Mouse (Mus musculus) heart, embryonic 15.5 days (tissue): ENCODE data around the gene Arhgef3. TPM values are rescaled to one million over a fixed set of nuclear protein-coding genes. Genes with fewer than 3 reads are reported as not detected.
A peak's percentile ranks its signal among the peaks of the same experiment; 100 is the strongest.

Experiments used
- ATAC-seq: fragments of 200-750 bp; cut with Nextera tagmentation; replicated peaks from 2 replicates; pipeline ENCODE4 v1.8.0; 2017; ENCODE audit warnings: low read depth, moderate TSS enrichment; ENCODE audit not compliant: insufficient number of reproducible peaks, insufficient read depth, low FRiP score
- H3K27ac ChIP-seq: fragments of 300-500 bp; sonication (generic); 2 replicates; pipeline ENCODE4 v1.5.1; 2015; ENCODE audit warnings: mild to moderate bottlenecking, inconsistent platforms
- H3K27me3 ChIP-seq: fragments of 300-500 bp; sonication (generic); 2 replicates; pipeline ENCODE4 v1.6.1; 2015; ENCODE audit warnings: inconsistent platforms
- H3K36me3 ChIP-seq: fragments of 300-500 bp; sonication (generic); 2 replicates; pipeline ENCODE4 v1.6.1; 2015; ENCODE audit warnings: mild to moderate bottlenecking, inconsistent platforms
- H3K4me1 ChIP-seq: fragments of 300-500 bp; sonication (generic); replicated peaks from 2 replicates; pipeline ENCODE4 v1.6.1; 2015; ENCODE audit warnings: inconsistent platforms
- H3K4me2 ChIP-seq: fragments of 300-500 bp; sonication (generic); 2 replicates; pipeline ENCODE4 v1.6.1; 2015; ENCODE audit warnings: inconsistent platforms, mild to moderate bottlenecking, moderate library complexity
- H3K4me3 ChIP-seq: fragments of 300-500 bp; sonication (generic); 2 replicates; pipeline ENCODE4 v1.5.1; 2015; ENCODE audit warnings: mild to moderate bottlenecking, inconsistent platforms
- H3K9ac ChIP-seq: fragments of 300-500 bp; sonication (generic); 2 replicates; pipeline ENCODE4 v1.6.1; 2015; ENCODE audit warnings: mild to moderate bottlenecking, inconsistent platforms
- H3K9me3 ChIP-seq: fragments of 300-500 bp; sonication (generic); replicated peaks from 2 replicates; pipeline ENCODE4 v1.6.1; 2016; ENCODE audit warnings: inconsistent platforms
- WGBS: fragments of 180-500 bp; shearing (Covaris S2); methylation state at CpG from one replicate; pipeline ENCODE4 v1.1.7; 2015; ENCODE audit warnings: mixed read lengths; 5-methylcytosine and 5-hydroxymethylcytosine counted together
- polyA plus RNA-seq: library from polyadenylated mRNA; unstranded; fragments of >200 nt; fragmentation: Nextera tagmentation; extraction: Ambion mirVana; gene quantifications from 2 replicates; pipeline ENCODE4 v1.2.1, GENCODE M21; 2015

Gene Arhgef3
- polyA plus RNA-seq, 1 experiment from 2014 or later = 14.7 TPM

DNA sequence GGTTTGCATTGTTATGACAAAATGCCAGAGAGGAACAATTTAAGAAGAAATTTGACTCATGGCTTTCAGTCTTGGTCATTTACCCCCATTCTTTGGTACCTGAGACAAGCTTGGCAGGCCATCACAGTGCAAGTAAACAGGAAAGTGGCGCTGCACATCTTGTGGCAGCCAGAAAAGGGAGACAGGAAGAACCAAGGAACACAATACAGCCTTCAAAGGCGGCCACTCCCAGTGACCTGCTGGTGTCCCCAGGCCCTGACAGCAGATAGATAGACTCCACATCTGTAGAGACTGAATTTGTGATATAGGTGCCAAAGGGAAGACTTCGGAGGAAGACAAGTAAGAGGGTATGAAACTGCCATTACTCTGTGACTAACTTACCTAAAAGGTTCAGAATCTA is 293.5 kb downstream of the Arhgef3 start:
- no peak overlapping the region for H3K9ac ChIP-seq
- no peak overlapping the region for H3K27ac ChIP-seq
- WGBS = 83% methylated on average over 3 of the region's 3 CpGs
- H3K4me1 ChIP-seq = no peaks in the 10 kb centered on the region
- no peak overlapping the region for H3K4me2 ChIP-seq
- peaks cover 12% of the 10 kb centered on the region; the same call in 1 of the 2 replicates for H3K36me3 ChIP-seq
- ATAC-seq = no peak
- H3K27me3 ChIP-seq = no peaks in the 10 kb centered on the region
- no peak overlapping the region for H3K4me3 ChIP-seq
- no peaks in the 10 kb centered on the region for H3K9me3 ChIP-seq

DNA sequence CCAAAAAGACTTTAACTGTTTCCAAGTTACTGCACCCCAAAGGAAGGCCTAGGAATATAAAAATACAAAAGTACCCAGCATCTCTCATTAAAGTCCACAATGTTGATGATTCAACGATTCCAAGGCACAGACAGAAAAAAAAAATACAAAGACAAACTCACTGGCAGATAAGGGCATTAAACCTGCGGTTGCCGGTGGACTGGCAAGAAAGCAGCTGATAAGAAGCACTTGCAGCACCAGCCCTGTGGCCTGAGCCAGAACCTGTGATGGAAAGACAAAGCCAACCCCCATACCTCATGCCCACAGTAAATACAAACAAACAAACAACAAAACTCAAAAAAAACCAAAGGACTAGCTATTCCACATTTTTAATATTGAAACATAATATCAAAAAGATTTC is 295.0 kb downstream of the Arhgef3 start:
- Histone ChIP-seq H3K27me3 (no peaks in the 10 kb centered on the region), H3K9me3 (no peaks in the 10 kb centered on the region), H3K36me3 (no peaks in the 10 kb centered on the region), H3K4me1 (no peaks in the 10 kb centered on the region), H3K4me2 (no peak overlapping the region), H3K4me3 (no peak overlapping the region), H3K27ac (no peak overlapping the region), H3K9ac (no peak overlapping the region)
- no peak for ATAC-seq
- WGBS = 51% methylated on average over 3 of the region's 3 CpGs

DNA sequence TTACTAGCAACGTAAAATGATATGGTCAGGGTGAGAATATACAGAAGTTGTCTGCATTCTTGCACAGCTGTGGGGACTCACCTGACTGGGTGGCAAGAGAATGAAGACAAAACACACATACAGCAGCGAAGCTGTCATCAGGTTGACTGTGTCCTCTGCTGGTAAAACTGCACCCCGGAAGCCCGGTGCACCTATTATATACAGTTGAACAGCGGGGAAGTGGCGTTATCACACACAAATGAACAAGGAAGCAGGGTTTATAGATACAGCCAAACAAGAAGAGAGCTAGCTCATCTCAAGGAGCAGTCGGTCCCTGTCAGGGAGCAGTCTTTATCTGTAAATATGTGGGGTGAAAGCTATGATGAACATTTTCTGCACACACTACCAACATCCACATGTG is 296.8 kb downstream of the Arhgef3 start:
- Histone ChIP-seq H3K9ac (no peak overlapping the region), H3K9me3 (no peaks in the 10 kb centered on the region), H3K27me3 (no peaks in the 10 kb centered on the region), H3K4me3 (no peak overlapping the region), H3K27ac (no peak overlapping the region), H3K36me3 (no peaks in the 10 kb centered on the region), H3K4me1 (no peaks in the 10 kb centered on the region), H3K4me2 (no peak overlapping the region)
- no peak for ATAC-seq
- 80% methylated on average over 7 of the region's 7 CpGs for WGBS

DNA sequence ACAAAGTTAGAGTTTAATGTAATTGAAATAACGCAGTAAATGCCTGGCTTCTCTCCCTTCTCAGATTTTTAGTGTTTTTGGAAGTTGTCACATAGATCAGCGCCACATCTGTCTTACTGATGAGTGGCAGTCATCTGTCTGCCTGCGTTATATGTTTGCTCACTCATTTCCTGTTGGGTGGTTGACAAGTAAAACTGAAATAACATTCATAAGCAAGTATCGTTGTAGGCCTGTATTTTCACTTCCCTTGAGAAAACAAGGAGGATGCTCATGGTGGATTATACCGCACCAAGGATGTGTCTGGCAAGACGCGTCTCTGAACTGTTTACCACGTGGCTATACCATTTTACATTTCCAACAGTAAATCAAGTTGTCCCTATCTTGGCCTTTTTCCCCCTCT is 298.0 kb downstream of the Arhgef3 start:
- no peak overlapping the region for H3K9ac ChIP-seq
- H3K4me2 ChIP-seq = no peak overlapping the region
- H3K27me3 ChIP-seq = no peaks in the 10 kb centered on the region
- no peak for ATAC-seq
- WGBS = 74% methylated on average over 8 of the region's 8 CpGs
- no peak overlapping the region for H3K4me3 ChIP-seq
- no peak overlapping the region for H3K27ac ChIP-seq
- no peaks in the 10 kb centered on the region for H3K9me3 ChIP-seq
- H3K4me1 ChIP-seq = no peaks in the 10 kb centered on the region
- H3K36me3 ChIP-seq = no peaks in the 10 kb centered on the region

DNA sequence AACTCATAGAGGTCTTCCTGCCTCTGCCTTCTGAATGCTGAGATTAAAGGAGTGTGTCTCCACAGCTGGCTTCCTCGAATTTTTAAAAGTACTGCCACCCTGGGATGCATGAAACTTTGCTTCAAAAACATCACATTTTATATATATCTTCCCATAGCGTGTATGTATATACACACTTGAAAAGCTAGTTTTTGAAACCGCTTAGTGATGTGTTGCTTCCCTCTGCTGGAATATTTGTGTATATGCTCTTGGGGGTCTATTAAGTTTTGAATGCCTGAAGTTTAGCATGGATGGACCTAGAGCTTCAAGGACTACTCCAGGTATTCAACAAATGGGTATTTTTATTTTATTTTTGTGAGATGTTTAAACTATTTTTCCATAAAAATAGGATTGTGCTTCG is 299.3 kb downstream of the Arhgef3 start:
- Histone ChIP-seq H3K27me3 (no peaks in the 10 kb centered on the region), H3K9me3 (no peaks in the 10 kb centered on the region), H3K4me3 (no peak overlapping the region), H3K27ac (no peak overlapping the region), H3K4me2 (no peak overlapping the region), H3K4me1 (no peaks in the 10 kb centered on the region), H3K9ac (no peak overlapping the region), H3K36me3 (no peaks in the 10 kb centered on the region)
- ATAC-seq = no peak
- WGBS = 29% methylated on average over 4 of the region's 4 CpGs

DNA sequence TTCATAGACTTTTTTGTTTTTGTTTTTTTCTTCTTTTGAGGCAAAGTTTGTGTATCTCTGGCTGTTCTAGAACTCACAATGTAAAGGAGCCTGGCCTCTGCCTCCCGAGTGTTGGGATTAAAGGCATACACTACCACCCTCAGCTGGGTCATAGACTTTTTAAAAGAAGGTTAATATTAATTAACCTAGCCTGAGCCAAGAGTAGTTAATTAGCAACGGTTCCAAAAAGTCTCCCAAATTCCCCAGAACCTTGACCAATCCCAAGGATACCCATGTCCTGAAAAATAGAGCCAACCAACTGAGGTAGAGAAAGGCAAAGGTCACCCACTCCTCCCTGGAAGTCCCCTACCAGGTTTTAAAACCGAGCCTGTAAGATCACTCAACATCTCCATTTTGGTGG is 306.1 kb downstream of the Arhgef3 start:
- H3K27ac ChIP-seq = no peak overlapping the region
- 68% methylated on average over 3 of the region's 3 CpGs for WGBS
- no peak overlapping the region for H3K4me3 ChIP-seq
- H3K9ac ChIP-seq = no peak overlapping the region
- no peak for ATAC-seq
- H3K4me1 ChIP-seq = no peaks in the 10 kb centered on the region
- no peaks in the 10 kb centered on the region for H3K27me3 ChIP-seq
- H3K4me2 ChIP-seq = no peak overlapping the region
- H3K36me3 ChIP-seq = no peaks in the 10 kb centered on the region
- H3K9me3 ChIP-seq = no peaks in the 10 kb centered on the region

DNA sequence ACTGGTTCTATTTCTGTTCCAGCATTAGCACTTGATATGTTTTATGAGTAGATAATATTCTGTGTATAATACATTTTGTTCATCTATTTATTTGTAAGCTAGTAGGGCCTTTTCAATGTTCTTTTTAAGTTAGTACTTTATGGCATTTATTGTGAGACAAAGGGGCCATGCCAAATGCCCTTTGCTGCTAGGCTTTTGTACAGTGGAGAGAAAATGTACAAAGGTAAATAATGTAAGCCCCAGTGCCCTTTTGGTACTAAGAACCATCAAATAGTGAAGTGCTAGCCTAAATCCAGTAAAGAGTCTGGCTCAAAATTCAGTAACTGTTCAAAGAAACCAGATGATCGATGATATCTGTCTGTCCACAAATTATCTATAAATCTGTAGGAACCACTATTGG is 307.6 kb downstream of the Arhgef3 start:
- Histone ChIP-seq H3K27ac (no peak overlapping the region), H3K4me3 (no peak overlapping the region), H3K27me3 (no peaks in the 10 kb centered on the region), H3K9ac (no peak overlapping the region), H3K4me1 (no peaks in the 10 kb centered on the region), H3K9me3 (no peaks in the 10 kb centered on the region), H3K4me2 (no peak overlapping the region), H3K36me3 (peaks cover under 1% of the 10 kb centered on the region; the same call in 1 of the 2 replicates)
- ATAC-seq = no peak
- 85% methylated on average over 1 of the region's 1 CpGs for WGBS

DNA sequence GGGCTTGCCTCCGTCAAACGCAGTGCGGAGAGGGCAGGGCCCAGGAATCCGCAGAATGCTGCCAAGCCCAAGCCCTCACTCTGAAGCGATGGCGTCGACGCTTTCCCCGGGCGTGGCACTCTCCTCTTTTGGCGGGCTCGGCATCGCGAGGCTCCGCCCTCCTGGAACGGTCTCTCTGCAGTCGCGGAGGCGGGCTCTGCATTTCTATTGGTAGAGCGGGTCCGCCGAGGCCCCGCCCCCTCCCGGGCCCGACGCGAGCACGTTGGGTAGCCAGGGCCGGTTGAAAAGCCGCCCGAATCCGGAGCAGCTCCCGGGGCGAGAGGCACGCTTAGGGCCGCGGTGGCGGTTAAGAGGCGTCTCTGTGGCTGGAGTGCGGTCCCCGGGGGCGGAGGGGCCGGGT is 313.9 kb downstream of the Arhgef3 start, which contains the start of gene Fam208a:
Fam208a (plus strand) TSS at position 262 of the 400 bp plus-strand sequence.
- Histone ChIP-seq H3K4me3 (peak within 1 kb of the TSS; percentile 66), H3K9ac (peak within 1 kb of the TSS; percentile 80), H3K27me3 (no peaks in the 10 kb centered on the region), H3K36me3 (peaks cover 12% of the 10 kb centered on the region), H3K27ac (peak within 1 kb of the TSS; percentile 99), H3K4me2 (peak within 1 kb of the TSS; percentile 90), H3K9me3 (no peaks in the 10 kb centered on the region), H3K4me1 (peaks cover 4% of the 10 kb centered on the region)
- ATAC-seq = peak; percentile 92
- WGBS = under 1% methylated on average over 41 of the region's 43 CpGs

DNA sequence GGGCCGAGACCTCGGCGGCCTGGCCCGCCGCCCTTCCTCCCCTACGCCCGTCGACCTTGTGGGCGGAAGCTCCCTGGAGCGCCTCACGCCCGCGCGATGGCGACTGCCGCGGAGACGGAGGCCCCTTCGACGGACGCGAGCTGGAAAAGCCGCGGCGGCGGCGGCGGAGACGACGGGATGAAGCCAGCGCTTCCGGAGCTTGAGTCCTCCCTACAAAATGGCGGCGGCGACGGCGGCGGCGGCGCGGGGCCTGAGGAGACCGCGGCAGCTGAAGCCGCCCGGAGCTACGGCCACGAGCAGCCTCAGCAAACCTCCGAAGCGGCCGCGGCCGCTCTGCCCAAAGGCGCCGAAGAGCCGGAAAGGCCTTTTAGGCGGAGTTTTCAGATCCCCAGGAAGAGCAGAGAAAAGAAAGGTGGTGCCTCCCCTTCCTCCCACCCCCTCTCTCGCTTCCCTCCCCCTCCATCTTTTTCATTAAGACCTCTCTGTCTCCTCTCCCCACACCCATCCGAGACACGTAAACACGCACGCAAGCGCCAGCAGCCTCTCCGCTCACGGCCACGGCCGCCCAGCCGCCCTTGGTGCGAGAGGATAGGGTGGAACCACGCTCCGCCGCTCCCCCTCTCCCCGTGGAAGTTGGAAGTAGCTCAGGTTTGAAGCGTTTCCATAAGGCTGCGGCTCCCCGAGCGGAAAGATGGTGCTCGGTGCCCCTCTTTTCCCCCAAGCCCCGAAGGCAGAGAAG is 314.4 kb downstream of the Arhgef3 start:
- ATAC-seq = peak; percentile 79
- no peaks in the 10 kb centered on the region for H3K9me3 ChIP-seq
- peaks cover 4% of the 10 kb centered on the region for H3K4me1 ChIP-seq
- H3K4me3 ChIP-seq = peak overlapping the region; percentile 66
- no peaks in the 10 kb centered on the region for H3K27me3 ChIP-seq
- peak overlapping the region; percentile 80 for H3K9ac ChIP-seq
- peaks cover 17% of the 10 kb centered on the region for H3K36me3 ChIP-seq
- WGBS = under 1% methylated on average over 72 of the region's 78 CpGs
- peak overlapping the region; percentile 99 for H3K27ac ChIP-seq
- peak overlapping the region; percentile 90 for H3K4me2 ChIP-seq

DNA sequence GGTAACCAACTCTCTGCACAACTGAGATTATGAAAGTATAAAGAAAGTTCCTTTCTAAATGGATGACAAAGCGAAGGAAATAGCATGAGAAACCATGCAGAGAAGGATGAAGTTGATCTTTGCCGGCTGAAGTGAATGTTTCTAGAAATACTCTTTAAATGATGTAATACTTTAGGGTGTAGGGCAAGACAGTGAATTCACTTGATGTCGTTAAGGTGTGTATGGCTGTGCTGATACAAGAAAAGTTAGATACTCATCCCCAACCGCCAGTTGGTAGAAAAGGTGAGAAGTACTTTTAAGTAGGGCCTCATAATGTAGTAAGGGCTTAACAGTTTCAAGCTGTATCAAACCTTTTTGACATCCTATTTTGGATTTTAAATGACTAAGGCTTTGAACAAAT is 315.6 kb downstream of the Arhgef3 start:
- H3K9me3 ChIP-seq = no peaks in the 10 kb centered on the region
- no peak overlapping the region for H3K4me3 ChIP-seq
- H3K4me2 ChIP-seq = peak overlapping the region; percentile 90
- no peak overlapping the region for H3K9ac ChIP-seq
- H3K36me3 ChIP-seq = peaks cover 18% of the 10 kb centered on the region
- no peaks in the 10 kb centered on the region for H3K27me3 ChIP-seq
- 88% methylated on average over 4 of the region's 4 CpGs for WGBS
- no peak for ATAC-seq
- no peak overlapping the region for H3K27ac ChIP-seq
- H3K4me1 ChIP-seq = peaks cover 4% of the 10 kb centered on the region

DNA sequence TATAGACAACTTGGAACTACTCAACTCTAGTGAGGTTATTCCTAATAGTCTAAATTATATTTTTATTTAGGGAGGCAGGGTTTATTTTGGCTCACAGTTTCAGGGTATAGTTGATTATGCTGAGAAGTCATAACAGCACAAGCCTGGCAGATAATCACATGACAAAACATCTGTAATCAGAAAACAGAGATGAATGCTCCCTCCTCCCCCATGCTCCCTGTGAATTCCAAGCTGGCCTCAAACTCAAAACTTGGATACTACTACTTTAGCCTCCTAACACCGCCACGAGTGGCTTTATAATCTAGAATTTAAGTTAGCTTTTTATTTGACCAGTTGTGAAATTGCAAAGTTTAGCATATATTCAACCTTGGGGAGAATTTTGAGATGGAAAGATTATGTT is 317.4 kb downstream of the Arhgef3 start:
- H3K4me3 ChIP-seq = no peak overlapping the region
- H3K27me3 ChIP-seq = no peaks in the 10 kb centered on the region
- WGBS = 99% methylated on average over 2 of the region's 2 CpGs
- peaks cover 18% of the 10 kb centered on the region for H3K36me3 ChIP-seq
- H3K9me3 ChIP-seq = no peaks in the 10 kb centered on the region
- H3K9ac ChIP-seq = no peak overlapping the region
- no peak overlapping the region for H3K27ac ChIP-seq
- H3K4me2 ChIP-seq = no peak overlapping the region
- H3K4me1 ChIP-seq = peaks cover 4% of the 10 kb centered on the region
- ATAC-seq = no peak

DNA sequence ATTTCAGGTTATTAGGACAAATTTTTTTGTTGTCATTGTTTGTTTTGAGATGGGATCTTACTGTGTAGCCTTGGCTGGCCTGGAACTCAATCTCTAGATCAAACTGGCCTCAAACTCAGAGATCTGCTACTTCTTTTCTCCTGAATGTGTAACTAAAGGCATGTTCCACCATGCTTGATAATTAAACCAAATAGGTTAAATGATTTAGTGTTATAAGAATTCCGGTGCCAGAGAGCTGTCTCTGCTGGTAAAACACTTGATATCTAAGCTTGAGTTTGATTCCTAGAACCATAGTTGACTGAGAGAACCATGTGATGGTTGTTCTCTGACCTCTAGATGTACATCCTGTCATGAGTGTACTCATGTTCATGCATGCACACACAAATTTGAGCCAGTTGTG is 321.4 kb downstream of the Arhgef3 start:
- no peak overlapping the region for H3K4me2 ChIP-seq
- 100% methylated on average over 1 of the region's 1 CpGs for WGBS
- H3K27ac ChIP-seq = no peak overlapping the region
- no peak overlapping the region for H3K9ac ChIP-seq
- H3K9me3 ChIP-seq = no peaks in the 10 kb centered on the region
- no peaks in the 10 kb centered on the region for H3K27me3 ChIP-seq
- no peak for ATAC-seq
- H3K36me3 ChIP-seq = peaks cover 13% of the 10 kb centered on the region
- no peaks in the 10 kb centered on the region for H3K4me1 ChIP-seq
- H3K4me3 ChIP-seq = no peak overlapping the region
